Mouse (Mus musculus) kidney, postnatal 4 days (tissue): Measurements from ENCODE around the gene Spred2.

Experiments used
- DNase-seq, 2 experiments: peaks; one replicate each; pipeline ENCODE4 v3.0.0; 2021; ENCODE audit warnings: mixed read lengths in 2 of 2

Spred2 gene

DNA sequence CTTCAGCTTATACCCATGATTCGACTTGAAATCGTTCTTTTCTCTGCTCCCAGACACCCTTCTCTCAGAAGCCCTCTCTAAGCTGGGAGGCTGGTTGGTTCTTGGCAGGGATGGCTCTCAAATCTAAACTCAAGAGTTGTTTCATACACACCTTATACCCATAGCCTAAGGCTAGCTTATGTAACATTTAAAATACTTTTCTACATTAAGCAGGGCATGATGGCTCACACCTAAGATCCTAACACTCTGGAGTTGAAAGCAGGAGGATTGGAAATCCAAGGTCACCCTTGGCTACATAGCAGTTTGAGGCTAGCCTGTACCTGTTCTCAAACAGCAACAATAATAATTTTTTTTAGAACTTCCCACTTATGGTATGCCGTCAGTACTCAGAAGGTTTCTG lies 34.8 kb downstream of the Spred2 start:
- DNase-seq, result no peak

DNA sequence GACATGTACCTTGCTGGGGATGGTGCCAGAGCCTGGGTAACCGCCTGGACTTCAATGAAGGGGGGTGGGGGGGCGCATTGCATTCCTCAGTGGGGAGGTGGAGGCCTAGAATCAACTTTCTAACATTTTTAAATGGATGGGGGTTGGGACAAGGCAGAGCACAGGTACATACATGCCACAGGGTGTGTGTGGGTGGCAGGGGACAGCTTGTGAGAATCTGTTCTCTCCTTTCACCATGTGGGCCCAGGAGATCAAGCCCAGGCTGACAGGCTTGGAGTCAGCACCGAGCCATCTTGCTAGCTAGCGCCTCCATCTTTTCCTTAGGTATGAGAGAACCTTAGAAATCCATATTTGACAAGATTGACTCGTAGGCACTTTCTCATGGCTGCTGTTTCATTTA lies 35.7 kb downstream of the Spred2 start:
- DNase-seq, result no peak

DNA sequence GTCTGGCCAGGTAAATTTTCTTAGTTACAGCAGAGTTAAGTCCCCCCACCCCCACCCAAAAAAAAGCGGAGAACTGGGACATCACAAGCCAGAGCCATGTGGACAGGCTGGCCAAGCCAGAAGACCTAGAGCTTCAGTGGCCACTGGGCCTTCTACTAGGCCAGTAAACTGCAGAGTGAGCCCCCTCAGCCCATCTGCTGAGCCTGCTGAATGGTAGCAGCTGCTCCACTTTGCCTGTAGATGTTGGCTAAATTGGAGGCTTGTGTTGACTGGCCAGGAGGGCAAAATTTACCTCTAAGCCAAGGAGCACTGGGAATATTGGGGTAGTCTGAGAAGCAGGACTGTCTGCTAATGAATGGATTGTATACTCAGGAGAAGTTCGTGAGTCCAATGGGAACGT lies 36.4 kb downstream of the Spred2 start:
- no peak for DNase-seq

DNA sequence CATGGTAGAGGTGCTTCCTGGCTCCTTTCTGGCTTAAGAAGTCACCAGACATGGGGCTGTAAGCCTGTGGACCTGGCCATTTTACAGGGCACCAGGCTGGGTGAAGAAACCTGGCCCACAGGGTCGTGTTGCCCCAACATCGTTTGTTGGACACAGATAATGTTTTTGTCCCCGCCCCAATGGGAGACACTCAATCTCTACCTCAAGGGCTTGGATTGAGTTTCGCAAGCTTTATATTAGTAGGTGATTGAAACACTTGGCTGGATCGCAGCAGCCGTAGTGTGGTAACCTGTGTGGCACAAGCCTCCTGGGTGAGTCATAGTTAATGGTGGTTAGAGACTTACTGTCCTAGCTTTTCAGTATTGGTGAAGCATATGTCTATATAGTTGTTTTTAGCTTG lies 36.9 kb downstream of the Spred2 start:
- no peak for DNase-seq

DNA sequence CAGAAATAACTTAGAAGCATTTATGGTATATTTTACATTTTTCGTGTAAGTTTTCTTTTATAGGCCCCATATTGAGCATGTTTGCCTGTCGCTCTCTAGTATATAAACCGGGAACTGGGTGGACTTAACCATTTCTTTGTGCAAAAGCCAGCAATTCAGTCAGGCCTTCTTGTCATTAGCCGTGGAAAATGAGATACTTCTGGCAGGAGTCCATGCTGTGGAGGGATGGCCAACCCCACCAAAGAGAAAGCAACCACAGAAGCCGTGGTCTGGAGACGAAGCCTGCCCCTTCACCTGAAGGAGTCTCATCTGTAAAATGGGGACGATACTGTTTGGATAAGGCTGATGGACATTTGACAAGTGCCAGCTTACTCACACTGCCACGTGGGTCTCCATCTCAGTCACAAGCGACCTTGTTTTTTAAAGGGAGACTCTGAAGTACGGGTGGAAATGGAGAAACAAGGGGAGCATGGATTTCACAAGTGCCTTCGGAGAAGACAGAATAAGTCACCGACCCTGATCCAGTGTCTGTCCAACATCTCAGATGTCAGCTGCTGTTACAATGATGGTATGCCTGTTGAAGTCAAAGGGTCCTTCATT lies 37.7 kb downstream of the Spred2 start:
- no peak for DNase-seq

DNA sequence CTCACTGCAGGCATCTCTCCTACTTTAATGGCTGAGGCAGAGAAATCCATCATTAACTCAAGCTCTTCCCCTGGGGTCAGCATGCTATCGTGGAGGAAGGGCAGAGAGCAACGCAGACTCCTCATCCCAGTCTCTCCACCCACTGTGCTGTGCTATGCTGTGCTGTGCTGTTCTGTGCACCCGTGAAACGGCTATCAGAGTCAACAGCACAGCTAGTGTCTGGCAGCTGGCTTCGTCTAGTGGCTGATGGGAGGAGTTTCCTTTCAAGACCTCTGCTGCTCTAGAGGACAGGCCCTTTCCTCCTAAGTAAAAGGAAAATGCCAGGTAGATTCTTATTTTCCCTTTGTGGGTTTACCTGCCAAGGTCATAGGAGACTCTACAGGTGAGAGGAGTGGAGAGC lies 38.6 kb downstream of the Spred2 start:
- DNase-seq, result peak in 1 of 2 experiments; percentile 46

DNA sequence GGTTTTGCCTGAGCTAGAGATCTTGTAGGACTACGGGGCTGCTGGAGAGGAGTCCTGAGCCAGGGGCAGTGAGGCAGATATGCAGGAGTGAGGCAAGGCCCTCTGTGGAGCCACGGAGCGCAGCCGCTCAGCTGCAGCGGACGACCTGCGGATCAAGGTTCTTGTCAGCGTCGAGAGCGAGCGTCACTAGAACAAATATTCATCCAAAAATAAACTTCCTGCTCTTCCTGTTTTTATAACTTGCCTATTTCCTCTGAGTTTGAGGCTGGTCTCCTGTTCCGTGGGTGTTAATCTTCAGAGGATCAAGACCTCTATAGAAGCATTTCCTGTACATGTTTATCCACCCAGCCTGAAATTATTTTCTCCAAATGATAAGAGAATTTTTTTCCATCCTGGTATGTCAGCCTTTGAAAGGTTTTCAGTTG lies 39.6 kb downstream of the Spred2 start:
- peak; percentile 55 to 76 for DNase-seq

DNA sequence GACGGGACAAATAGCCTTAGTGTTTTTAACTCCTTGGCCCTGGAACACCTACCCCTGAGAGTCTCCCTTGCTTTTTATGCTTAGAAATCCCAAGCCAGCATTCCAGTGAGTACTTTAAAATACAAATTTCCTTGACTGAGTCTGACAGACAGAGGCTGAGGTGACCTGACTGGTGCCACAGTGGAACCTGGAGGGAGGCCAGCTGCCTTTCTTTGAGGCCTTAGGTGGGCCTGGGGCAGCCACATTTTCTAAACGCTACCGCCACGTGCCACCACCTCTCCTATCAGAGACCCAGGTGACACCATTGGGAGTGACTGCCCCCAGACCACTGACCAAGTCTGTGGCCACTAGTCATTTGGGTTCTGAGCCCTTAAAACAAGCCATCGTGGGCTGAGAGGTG lies 40.2 kb downstream of the Spred2 start:
- DNase-seq, result no peak

DNA sequence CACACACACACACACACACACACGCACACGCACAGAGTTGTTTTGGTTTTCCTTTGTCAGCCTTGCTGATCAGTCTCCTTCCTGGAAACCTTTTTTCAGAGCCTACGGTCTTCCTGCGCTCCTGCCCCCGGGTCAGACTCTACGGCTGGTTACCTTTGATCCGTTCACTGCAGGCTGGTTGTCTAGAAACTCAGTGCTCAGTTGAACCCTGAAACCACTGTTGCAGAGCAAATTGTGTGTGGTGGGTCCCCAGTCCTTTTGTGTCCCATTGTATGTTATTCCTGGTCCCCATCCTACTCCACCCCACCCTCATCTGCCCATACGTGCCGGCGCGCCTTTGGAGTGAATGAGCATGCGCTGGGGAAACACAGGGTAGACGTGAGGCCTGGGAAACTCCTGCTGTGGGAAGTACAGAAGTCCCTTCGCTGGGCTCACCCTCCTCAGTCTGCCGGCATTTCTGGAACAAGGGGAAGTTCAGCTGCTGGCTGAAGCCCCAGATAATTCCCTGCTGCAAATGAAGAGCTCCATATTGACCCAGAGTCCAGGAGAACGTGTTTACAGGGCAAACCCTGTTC lies 40.9 kb downstream of the Spred2 start:
- DNase-seq, result peak; percentile 54 to 67

DNA sequence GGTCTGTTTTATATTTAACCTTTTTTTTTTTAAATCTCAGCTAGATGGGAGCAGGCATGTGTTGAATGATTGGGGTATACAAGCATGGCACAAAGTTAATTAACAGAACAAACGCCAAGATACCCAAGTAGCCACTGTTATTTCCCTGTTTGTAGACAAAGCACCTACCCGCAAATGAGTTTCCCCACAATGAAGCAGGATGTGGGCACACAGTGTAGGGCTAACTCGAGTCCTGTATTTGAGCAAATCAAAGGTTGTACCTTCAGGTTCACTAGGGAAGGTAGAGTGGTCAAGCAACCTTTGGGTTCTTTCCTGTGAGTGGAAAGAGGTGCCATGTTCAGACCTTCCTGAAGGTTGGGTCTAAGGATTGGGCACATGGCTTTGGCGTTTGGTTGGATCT lies 41.5 kb downstream of the Spred2 start:
- no peak for DNase-seq

DNA sequence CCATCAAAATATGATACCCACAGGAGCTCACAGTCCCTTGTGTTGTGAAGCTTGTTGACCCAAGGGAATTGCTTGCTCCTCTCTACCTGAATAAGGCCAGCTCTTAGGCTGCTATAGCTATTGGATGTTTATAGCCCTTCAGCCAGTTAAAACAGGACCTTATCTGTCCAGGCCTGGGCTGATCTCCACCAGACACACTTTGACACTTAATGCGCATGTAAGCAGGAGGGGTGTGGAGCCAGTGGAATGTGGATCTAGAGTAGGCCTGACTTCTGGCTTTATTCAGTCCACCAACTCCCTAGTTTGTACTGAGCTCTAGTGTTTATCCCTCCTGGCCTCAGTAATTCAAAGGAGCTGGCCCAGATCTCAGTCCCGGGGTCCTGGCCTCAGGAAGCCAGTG lies 42.1 kb downstream of the Spred2 start:
- no peak for DNase-seq

DNA sequence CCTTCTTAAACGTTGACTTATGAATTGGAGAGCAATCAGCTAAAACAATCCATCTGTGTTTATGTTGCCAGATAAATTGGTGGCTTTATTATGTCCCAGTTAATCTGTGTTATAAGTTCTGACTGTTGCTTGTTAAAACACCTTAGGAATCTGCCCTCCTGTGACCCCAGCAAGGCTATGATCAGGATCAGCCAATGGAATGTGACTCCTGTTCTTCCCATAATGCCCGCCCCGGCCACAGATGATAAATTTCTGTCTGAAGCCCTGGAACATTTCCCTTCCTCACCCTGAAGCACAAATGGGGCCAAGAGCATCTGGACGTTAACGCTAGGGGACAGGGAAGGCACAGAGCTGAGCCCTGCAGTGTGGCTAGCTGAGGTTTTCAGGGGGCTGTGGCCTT lies 45.4 kb downstream of the Spred2 start:
- DNase-seq, result peak in 1 of 2 experiments; percentile 56

DNA sequence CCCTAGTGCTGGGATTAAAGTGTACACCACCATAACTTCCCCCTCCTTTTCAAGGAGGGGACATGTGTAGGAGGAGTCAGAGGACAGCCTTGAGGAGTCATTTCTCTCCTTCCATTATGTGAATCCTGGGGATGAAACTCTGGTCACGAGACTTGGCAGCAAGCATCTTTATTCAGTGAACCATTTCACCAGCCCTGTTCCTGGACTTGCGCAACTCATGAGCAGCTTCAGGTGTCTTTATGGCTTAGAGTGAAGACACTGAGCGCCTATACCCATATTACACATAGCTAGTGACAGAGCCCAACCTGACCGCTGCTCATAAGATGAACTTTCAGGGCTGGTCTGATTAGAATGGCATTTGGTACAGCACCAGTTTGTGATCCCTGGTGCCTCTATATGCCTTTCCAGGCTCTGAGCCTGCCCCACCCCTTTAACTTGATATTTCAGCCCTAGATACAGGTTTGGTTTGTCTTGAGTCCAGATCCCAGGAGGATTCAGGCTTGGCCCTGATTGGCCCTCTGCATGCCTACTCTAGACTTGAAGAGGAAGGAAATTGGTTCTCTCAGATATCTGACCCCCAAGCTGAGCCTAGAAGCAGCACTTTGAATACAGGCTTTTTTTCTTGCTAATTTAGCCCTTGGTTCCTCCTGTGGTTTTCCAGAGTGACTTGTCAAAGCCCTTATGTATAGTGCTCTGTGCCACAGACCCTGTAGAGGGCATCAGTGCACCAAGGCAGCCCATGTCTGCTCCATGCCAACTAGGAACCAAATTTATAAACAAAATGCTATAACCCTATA lies 48.0 kb downstream of the Spred2 start:
- DNase-seq, result no peak

DNA sequence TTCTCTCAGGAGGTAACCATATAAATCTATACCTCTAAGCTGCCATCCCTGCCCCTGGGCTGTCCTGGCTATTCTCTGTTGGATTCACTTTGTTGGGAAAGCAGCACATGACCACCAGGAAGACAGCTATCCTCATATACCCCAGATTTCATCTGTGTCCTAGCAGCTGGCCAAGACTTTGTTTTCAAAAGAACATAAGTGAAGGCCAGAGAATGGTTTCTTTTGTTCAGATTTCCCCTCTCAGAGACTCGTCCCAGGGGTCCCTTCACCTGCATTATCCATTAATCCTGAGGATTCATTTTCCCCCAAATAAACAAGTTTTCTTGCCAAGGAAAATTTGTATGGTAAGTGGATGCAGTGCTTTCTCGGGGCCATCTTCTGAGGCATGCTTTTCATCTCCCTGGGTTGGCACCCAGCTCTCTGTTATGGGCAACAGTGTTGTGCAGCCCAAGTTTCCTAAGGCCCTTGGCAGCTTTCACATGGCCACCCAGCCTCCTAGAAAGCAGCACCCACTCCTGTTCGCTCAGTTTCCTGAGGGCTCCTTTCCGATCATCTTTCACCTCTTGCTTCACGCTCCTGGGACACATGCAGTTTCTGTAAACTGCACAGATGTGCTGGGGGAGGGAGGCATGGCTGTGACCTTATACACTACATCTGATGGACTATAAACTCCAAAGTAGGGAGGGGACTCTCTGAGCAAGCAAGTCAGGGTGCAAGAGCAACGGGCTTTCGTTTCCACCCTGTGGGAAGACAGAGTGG lies 49.0 kb downstream of the Spred2 start:
- no peak for DNase-seq

DNA sequence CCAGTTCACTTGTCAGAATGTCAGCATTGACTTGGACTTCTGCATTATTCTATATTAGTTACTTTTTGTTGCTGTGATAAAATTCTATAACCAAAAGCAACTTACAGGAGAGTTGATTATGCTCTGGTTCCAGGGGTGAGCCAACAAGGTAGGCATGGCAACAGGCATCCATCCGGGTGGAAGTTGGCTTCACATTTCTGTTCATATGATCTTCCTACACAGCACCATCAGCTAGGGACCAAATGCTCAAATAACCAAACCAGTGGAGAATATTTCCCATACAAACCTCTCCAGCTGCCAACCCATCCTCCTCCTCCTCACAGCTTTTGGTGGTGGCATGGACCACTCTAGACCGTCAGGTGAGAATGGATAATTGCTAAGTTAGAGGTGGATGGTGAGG lies 51.9 kb downstream of the Spred2 start:
- no peak for DNase-seq

DNA sequence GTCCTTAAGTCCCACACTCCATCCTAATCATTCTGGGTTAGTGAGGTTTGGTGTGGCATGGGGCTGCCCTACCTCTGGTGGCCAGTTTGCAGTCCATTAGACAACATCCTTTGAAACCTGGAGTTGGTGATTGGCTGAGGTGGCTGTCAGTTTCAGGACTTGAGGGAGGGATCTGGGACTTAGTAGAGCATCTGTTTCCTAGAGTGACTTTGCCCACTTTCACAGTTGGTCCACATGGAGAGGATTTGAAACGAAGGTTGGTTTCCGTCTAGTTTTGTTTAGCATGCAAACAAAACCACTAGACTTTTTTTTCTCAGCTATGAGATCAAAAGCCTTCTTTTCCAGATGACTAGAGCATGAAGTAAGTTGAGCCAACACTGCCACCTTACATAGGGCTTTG lies 53.5 kb downstream of the Spred2 start:
- peak in 1 of 2 experiments; percentile 61 for DNase-seq

DNA sequence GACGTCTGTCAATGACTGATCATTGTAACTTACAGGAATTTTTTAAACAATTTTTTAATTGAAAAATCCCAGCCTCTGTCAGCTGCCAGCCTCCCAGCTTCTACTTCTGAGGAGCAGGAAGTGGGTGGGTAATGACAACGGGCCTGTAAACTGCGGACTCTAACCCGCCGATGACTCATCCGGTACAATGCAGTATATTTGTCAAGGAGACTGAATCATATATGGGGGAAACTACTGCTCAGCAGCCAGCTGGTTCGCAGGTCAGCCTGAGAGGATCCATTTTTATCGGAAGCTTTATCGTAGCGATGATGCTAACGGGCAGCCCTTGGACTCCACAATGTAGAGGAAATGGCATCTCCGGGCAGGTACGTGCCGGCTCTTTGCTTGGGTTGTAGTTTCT lies 55.2 kb downstream of the Spred2 start:
- DNase-seq, result no peak

DNA sequence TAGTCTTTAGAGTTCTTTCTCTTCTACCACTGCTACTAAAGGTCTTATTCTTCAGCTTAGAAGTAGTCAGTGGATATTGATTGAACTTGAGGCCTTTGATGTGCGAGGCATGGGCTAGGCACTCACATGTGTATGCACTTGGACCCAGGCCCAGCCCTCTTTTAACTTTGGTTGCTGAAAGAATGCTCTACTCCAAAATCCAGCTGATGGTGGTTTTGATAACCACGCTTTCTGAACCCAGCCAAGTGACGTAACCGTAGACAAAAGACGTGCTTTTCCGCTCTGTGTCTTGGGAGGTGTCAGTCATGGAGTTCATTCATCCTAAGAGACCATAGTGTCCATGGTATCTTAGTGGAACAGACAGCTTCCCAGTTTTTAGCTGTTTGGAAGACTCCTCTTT lies 57.9 kb downstream of the Spred2 start:
- no peak for DNase-seq

DNA sequence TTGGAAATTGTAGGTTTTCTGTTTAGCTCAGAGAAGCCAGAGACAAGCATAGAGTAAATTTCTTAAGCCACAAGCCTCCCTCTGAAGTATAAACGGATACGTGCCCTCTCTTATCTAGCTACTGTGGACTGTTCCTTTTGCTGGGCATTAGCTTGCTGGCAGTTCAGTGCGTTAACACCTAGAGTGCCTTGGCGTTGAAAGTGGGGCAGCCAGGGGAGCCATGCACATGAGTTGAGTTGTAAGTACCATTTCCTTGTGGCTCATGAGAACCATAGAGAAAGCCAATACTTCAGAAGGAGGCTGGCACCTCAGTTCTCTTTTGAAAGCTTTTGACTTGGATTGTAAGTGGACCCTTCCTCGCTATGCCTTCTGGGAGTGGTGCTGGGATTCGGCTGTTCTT lies 58.6 kb downstream of the Spred2 start:
- DNase-seq, result no peak

DNA sequence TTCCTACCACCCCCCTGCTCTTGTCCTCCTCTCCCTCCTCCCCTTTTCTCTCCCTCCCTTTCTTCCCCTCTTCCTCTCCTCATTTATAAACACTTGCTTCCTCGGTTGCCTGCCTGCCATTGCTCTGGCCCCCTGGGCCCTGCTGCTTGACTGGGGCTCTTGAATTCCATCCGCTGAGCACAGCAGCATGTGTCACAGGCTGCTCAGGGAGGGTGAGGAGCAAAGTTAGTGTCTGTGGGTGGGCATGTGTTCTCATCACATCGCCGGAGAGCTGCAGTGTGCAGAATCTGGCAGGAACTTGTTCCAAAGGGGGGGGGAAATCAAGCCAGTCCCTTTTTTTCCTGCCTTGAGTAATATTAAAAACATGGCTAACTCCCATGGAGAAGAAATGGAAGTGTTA lies 59.1 kb downstream of the Spred2 start:
- no peak for DNase-seq

DNA sequence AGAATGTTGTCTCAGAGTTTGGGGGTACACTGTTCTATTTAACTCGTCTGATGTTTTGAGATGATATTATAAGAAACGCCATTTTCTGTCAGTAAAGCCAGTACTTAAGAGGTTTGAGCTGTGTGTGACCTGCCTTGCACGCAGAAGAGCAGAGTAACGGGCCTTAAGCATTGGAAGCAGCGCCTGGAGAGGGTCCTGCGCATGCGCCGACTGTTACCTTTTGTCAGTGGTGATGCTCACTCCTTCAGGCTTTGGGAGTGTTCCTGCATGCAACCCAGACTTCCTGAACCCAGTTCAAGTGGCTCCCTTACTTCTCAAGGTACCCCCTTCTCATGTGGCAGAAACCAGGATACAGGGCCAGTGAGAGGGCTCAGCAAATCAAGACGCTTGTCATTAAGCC lies 59.9 kb downstream of the Spred2 start:
- DNase-seq, result no peak

DNA sequence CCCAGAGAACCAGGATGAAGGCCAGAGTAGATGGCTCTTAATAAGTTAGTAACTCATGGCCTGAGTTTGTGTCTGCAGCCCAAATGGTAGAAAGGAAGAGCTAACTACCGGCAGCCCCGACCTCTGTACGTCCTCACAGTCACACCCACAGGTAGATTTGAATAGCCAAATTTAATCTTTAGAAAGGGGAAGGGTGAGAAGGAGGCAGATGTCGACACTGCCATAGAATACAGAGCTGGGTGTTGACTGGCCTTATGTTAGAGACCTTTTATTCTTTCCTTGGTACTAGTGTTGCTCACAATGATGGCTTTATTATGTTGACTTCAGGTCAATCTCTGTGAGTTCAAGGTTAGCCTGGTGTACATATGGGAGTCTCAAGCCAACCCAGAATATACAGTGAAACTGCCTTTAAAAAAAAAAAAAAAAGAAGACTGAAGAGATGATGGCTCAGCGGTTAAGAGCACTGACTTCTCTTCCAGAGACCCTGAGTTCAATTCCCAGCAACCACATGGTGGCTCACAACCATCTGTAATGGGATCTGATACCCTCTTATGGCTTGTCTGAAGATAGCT lies 61.2 kb downstream of the Spred2 start:
- no peak for DNase-seq

DNA sequence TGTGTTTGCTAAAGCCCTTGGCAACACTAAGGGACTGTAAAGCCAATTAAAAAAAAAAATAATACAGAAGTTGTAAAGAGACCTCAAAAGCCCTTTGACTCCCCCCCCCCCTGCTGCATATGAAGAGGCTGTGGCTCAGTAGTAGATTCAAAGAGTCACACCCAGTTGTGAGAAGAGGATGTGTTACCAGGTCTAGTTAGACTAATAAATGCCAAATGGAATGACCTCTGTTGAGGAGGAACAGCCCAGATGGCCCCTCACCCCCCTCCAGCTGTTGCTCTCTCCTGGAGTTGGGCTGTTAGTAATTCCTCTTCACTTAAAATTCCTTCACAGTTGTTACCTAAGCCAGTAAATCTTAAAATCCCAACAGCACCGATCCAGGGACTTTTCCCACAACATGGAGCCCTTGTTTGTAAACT lies 62.3 kb downstream of the Spred2 start:
- peak in 1 of 2 experiments; percentile 62 for DNase-seq
